8 mouse cellular contexts compared by ENCODE assay signal in the genomic region with DNA sequence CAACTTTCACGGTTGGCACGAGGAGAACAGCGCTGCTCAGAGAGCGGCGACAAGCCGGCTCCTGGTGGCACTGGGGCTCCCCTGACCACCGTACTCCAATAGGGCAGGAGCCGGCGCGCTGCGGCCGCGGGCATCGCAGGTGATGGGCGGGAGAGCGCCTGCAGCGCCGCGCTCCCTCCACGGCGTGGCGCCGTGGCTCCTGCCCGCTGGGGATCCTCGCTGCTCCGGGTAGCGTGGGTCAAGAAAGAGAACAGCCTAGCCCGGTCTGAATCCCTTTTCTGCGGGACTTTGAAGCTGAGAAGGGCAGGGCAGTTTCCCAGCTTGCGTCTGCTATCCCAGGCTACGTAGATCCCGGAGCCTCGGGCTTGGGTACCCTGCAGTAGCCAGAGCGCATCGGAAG. TPM values are rescaled to one million over a fixed set of nuclear protein-coding genes. Genes with fewer than 3 reads are reported as not detected.
A peak's percentile ranks its signal among the peaks of the same experiment; 100 is the strongest.
DNase-seq lines count a peak whose midpoint lies in the region; TF ChIP-seq lines count a peak whose summit lies in the region.

No protein-coding gene starts in this region.

- H3K9me3 ChIP-seq in hindbrain, embryonic 10.5 days = no peaks in the 10 kb centered on the region

- H3K4me3 ChIP-seq in cerebellum, adult 2 months (replicated peaks; ENCODE audit: insufficient read depth, low read depth, low read length) = peak overlapping the region; percentile 38
- H3K4me3 ChIP-seq in hindbrain, embryonic 10.5 days = peak overlapping the region; percentile 69
- H3K4me3 ChIP-seq in macrophage (ENCODE audit: inconsistent target) = peak overlapping the region; percentile 55

- peaks cover 9% of the 10 kb centered on the region; the same call in 1 of the 2 replicates for H3K4me1 ChIP-seq in cerebellum, adult 2 months (ENCODE audit: control insufficient read depth, insufficient read depth, low read length)
- peaks cover 54% of the 10 kb centered on the region for H3K4me1 ChIP-seq in hindbrain, embryonic 10.5 days (replicated peaks)

- no peaks in the 10 kb centered on the region for H3K36me3 ChIP-seq in hindbrain, embryonic 10.5 days
- no peaks in the 10 kb centered on the region for H3K36me3 ChIP-seq in macrophage (ENCODE audit: inconsistent target)

- no peak for TF ChIP-seq POLR2A in cerebellum, adult 2 months (IDR thresholded peaks at IDR 0.05; ENCODE audit: borderline replicate concordance, insufficient read depth, low read length)

- H3K79me2 ChIP-seq in macrophage (ENCODE audit: inconsistent target) = no peaks in the 10 kb centered on the region

- no peak overlapping the region for H3K27ac ChIP-seq in cerebellum, adult 2 months (ENCODE audit: insufficient read depth, low read length)
- no peak overlapping the region for H3K27ac ChIP-seq in hindbrain, embryonic 10.5 days
- H3K27ac ChIP-seq in macrophage = peak overlapping the region; percentile 17; the same call in 1 of the 2 replicates

- peaks cover 5% of the 10 kb centered on the region; the same call in 1 of the 2 replicates for H3K27me3 ChIP-seq in cerebellum, adult 2 months (ENCODE audit: control insufficient read depth, insufficient read depth, low read length)
- peaks cover 92% of the 10 kb centered on the region for H3K27me3 ChIP-seq in hindbrain, embryonic 10.5 days (ENCODE audit: insufficient read depth, poor library complexity, severe bottlenecking)

- peak; percentile 79 for DNase-seq in MN1 (ENCODE audit: low spot score)
- DNase-seq in cerebellum, adult 2 months = peak; percentile 67 to 71
- peak; percentile 78 for DNase-seq in forelimb bud, embryonic 11.5 days (ENCODE audit: low read depth, low spot score)
- peak; percentile 80 for DNase-seq in hindbrain, embryonic 10.5 days (ENCODE audit: low spot score)
- DNase-seq in layer of hippocampus, postnatal 25 days (ENCODE audit: extremely low spot score in 1 of 2, low spot score in 1 of 2) = peak; percentile 62
- peak; percentile 88 for DNase-seq in retina, postnatal 1 day
- peak; percentile 83 for DNase-seq in thymus, postnatal 4 days

- TF ChIP-seq CTCF in cerebellum, adult 2 months (IDR thresholded peaks at IDR 0.05; ENCODE audit: borderline replicate concordance, insufficient read depth, low read depth, low read length) = peak; percentile 66

- under 1% methylated on average over 35 of the region's 35 CpGs for WGBS in cerebellum, adult 2 months
- under 1% methylated on average over 35 of the region's 35 CpGs for WGBS in hindbrain, embryonic 10.5 days
- under 1% methylated on average over 31 of the region's 35 CpGs for WGBS in macrophage (ENCODE audit: missing documents)

RNA-seq across cellular contexts. Expression of gene Egr2, which starts 0.7 kb away (rescaled TPM):
- 0.07 and 0.21 TPM in 2 replicates for polyA plus RNA-seq in cerebellum, adult 2 months (2012; rRNA removed)
- 0.56 and 2.0 TPM in 2 replicates for polyA plus RNA-seq in hindbrain, embryonic 10.5 days (2016; fragmentation: Nextera tagmentation; extraction: Ambion mirVana)
- total RNA-seq in layer of hippocampus, postnatal 25 days (2021) = 1 to 10 TPM; 2.2 to 2.3 TPM
- 100 to 1,000 TPM in 7 of 26 experiments, 10 to 100 TPM in 11, 1 to 10 TPM in 7, under 1 TPM in 1; 0.76 to 337 (median 29.7) TPM for total RNA-seq in macrophage (2018; cell fraction: chromatin; rRNA removed)
- total RNA-seq in macrophage (2018; cell fraction: cytosol; rRNA removed) = 100 to 1,000 TPM in 7 of 26 experiments, 10 to 100 TPM in 14, 1 to 10 TPM in 5; 1.4 to 401 (median 24.9) TPM
- 100 to 1,000 TPM in 10 of 26 experiments, 10 to 100 TPM in 12, 1 to 10 TPM in 3, under 1 TPM in 1; 0.89 to 484 (median 80.4) TPM for total RNA-seq in macrophage (2018; cell fraction: nucleus; rRNA removed)
- polyA plus RNA-seq in macrophage (2018) = 4.5 to 19.2 TPM (median 9.6 TPM) in 3 replicates

RNA-seq across cellular contexts. Expression of gene Ado, which starts 12.8 kb away (rescaled TPM):
- 38.2 and 39.3 TPM in 2 replicates for polyA plus RNA-seq in cerebellum, adult 2 months (2012; rRNA removed)
- polyA plus RNA-seq in hindbrain, embryonic 10.5 days (2016; fragmentation: Nextera tagmentation; extraction: Ambion mirVana) = 69.4 and 80.9 TPM in 2 replicates
- total RNA-seq in layer of hippocampus, postnatal 25 days (2021) = 10 to 100 TPM; 37.2 to 39.9 TPM
- total RNA-seq in macrophage (2018; cell fraction: chromatin; rRNA removed) = 10 to 100 TPM in 12 of 26 experiments, 1 to 10 TPM in 14; 3.9 to 18.2 (median 9.0) TPM
- total RNA-seq in macrophage (2018; cell fraction: cytosol; rRNA removed) = 10 to 100 TPM; 14.4 to 30.5 (median 20.1) TPM
- total RNA-seq in macrophage (2018; cell fraction: nucleus; rRNA removed) = 10 to 100 TPM in 25 of 26 experiments, 1 to 10 TPM in 1; 7.9 to 31.1 (median 19.0) TPM
- polyA plus RNA-seq in macrophage (2018) = 12.0 to 21.8 TPM (median 16.8 TPM) in 3 replicates
